Mouse (Mus musculus) mesoderm, embryonic 11.5 days (tissue): ENCODE data around the gene Trmt2b.
"Not testable (repeated sequence)": the region's sequence is repeated elsewhere in the genome, so short reads cannot be mapped to it uniquely, and the experiment has no call there.

ENCODE experiments used
- DNase-seq: peaks from one replicate; pipeline ENCODE4 v3.0.0-alpha.2; 2012; ENCODE audit warnings: low read depth, low spot score

Gene Trmt2b

DNA sequence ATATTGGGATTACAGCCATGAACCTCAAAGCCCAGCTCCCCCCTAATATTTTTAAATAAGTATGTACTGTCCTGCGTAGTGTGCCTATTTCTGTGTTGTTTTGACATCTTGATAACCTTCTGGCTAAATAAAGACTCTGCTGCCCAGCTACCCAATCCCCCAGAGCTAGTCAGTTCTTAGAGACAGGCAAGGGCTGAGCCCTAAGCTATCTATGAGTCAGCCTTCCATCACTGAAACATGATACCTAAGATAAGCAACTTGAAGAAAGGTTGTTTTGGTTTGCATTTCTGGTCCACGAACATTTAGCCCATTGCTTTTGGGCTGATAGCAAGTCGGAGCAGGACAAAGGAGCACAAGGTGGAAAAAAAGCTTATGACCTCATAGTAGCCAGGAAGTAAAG, 56.2 kb downstream of the Trmt2b start:
- no peak for DNase-seq

DNA sequence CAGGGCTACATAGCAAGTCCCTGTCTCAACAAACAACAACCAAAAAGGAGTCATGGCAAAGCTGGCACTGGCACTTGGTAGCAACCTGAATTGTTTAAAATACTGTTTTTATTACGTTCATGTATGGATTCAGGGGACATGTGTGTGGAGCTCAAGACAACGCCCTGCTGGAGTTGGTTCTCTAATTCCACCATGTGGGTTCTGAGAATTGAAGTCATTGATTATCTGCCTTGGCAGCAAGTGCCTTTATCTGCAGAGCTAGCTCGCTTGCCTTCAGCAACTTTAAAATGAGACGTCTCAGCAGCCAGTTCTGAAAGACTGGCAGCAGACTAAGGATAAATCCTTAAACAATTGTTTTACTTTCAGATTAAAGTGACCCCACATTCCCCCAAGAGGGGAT, 58.6 kb downstream of the Trmt2b start:
- no peak for DNase-seq

- no peak for DNase-seq
These were observed 65.6 kb downstream of the Trmt2b start for GRCm38 (mm10) chrX:134211151-134211642.

GRCm38 (mm10) chrX:134208491-134208890, 68.3 kb downstream of the Trmt2b start:
- DNase-seq, result no peak

DNA sequence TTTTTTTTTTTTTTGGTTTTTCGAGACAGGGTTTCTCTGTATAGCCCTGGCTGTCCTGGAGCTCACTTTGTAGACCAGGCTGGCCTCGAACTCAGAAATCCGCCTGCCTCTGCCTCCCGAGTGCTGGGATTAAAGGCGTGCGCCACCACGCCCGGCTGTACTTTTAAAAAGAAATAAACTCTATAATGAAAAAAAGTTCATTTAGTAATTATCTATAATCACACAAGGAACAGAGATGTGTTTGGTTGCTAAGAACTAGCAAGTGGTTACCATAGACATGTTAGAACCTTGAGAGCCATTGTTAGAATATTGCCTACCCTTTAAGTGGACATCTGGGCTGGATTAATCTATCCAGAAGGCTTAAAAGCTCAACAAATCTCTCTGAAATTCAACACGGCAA, 89.6 kb downstream of the Trmt2b start, which contains the start of gene Arl13a:
Gene Arl13a, plus strand, starts transcription at position 301 of the 400 bp plus-strand sequence.
- DNase-seq, result not testable (repeated sequence)

- no peak for DNase-seq
These were observed 102.1 kb downstream of the Trmt2b start for GRCm38 (mm10) chrX:134174699-134175098.
